Mouse (Mus musculus) G1E (cell line): ENCODE measurements at regions not wholly inside any gene's neighbourhood (a gene's known extent, or its start where the extent isn't known, plus 50 kb on each side); places are given as distances from the start of the nearest gene placed in this dataset.

Experiments
- CTCF ChIP-seq: IDR thresholded peaks from 2 replicates; pipeline ENCODE4 v1.5.1; 2012; ENCODE audit warnings: low read depth, low read length, inconsistent platforms, mixed read lengths
- GATA1 ChIP-seq: IDR thresholded peaks from 2 replicates; pipeline ENCODE4 v1.6.1; 2012; ENCODE audit warnings: borderline replicate concordance, low read length, inconsistent platforms, mixed read lengths
- GATA2 ChIP-seq: IDR thresholded peaks from 2 replicates; pipeline ENCODE4 v1.6.1; 2012; ENCODE audit warnings: low read depth, low read length, inconsistent platforms, borderline replicate concordance
- POLR2AphosphoS5 ChIP-seq: IDR thresholded peaks from 2 replicates; pipeline ENCODE4 v1.6.1; 2012; ENCODE audit warnings: low read depth, low read length, inconsistent platforms; ENCODE audit not compliant: insufficient replicate concordance
- TAL1 ChIP-seq: conservative IDR thresholded peaks from 2 replicates; pipeline ENCODE4 v1.6.1; 2012; ENCODE audit warnings: low read depth, low read length, inconsistent platforms, mixed read lengths

GRCm38 (mm10) chr15:44857080-44857479, 4722.9 kb downstream of the 9330182O14Rik start:
- no peak for TF ChIP-seq CTCF
- no peak for TF ChIP-seq GATA1
- no peak for TF ChIP-seq POLR2AphosphoS5
- TF ChIP-seq TAL1: no peak
- no peak for TF ChIP-seq GATA2
